Mouse (Mus musculus): ENCODE results near the gene Trim44. TPM values are rescaled to one million over a fixed set of nuclear protein-coding genes. Genes with fewer than 3 reads are reported as not detected.

Gene Trim44
- polyA plus RNA-seq, 1 experiment = 108 TPM

DNA sequence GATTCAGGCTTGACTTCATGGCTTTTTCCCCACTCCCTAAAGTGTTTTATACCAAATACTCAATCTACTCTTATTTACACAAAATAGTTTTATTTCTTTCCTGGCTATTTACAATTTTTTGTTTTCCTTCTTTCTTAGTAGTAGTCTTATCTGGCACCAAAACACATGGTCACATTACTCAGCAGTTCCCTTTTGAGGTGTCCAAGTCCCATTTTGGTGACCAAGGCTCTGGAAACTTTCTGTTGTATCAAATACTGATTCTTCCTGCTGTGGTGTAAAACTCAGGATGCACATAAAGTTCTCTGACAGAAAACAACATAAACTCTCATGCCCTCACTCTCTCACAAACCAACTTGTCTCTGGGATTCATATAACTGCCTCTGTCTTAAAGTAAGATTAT lies 83.3 kb downstream of the Trim44 start:
- Histone ChIP-seq H3K27ac (ENCODE audit: insufficient read depth, low read depth, low read length) (no peak overlapping the region), H3K4me3 (ENCODE audit: insufficient read depth, low read depth, low read length) (no peak overlapping the region), H3K4me1 (ENCODE audit: control insufficient read depth, insufficient read depth, low read length) (peaks cover 2% of the 10 kb centered on the region; the same call in 1 of the 2 replicates)
- TF ChIP-seq CTCF (IDR thresholded peaks at IDR 0.05; ENCODE audit: insufficient read depth, low read depth, low read length) (no peak), POLR2A (IDR thresholded peaks at IDR 0.05; ENCODE audit: insufficient read depth, low read depth, low read length) (no peak)

DNA sequence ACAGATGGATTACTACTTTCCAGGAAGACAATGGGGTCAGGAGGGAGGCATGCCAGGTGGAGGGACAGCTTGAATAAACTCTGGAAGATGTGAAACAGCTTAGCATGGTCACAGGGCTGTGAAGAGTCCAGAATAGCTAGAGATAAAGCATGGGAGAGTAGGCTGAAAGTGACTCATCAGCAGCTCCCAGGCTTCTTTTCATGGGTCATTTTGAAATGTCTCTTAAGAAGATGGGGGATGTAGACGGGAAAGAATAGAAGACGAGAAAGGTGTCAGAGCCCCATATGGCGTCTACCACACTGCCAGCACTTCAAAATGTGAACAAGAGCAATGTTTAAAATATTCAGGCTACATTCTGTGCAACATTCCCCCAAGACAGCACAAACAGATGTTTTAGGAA lies 91.1 kb downstream of the Trim44 start:
- Histone ChIP-seq H3K4me1 (ENCODE audit: control insufficient read depth, insufficient read depth, low read length) (peaks cover 2% of the 10 kb centered on the region; the same call in 1 of the 2 replicates), H3K27ac (ENCODE audit: insufficient read depth, low read depth, low read length) (peak overlapping the region; percentile 40; the same call in 1 of the 2 replicates), H3K4me3 (ENCODE audit: insufficient read depth, low read depth, low read length) (no peak overlapping the region)
- TF ChIP-seq CTCF (IDR thresholded peaks at IDR 0.05; ENCODE audit: insufficient read depth, low read depth, low read length) (no peak), POLR2A (IDR thresholded peaks at IDR 0.05; ENCODE audit: insufficient read depth, low read depth, low read length) (no peak)
- 33% methylated on average over 3 of the region's 3 CpGs for WGBS

DNA sequence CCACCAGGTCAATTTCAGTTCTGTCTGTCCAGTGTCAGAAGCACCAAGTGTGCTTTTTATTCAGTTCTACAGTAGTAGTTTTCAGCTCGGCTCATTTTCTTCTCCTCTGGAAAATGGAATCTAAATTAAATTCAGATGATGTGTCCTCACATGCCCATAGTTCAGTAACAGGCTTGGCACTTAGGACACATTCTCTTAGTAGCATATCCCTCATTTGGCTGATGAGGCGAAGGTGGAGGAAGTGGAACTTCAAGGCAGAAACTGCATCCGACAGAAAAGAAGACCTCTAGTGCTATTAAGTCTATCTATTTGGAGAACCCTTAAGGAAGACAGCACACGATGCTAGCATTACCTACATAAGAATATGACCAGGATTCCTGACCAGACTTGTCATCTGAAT lies 92.5 kb downstream of the Trim44 start:
- 84% methylated on average over 4 of the region's 4 CpGs for WGBS
- Histone ChIP-seq H3K27ac (ENCODE audit: insufficient read depth, low read depth, low read length) (no peak overlapping the region), H3K4me3 (ENCODE audit: insufficient read depth, low read depth, low read length) (no peak overlapping the region), H3K4me1 (ENCODE audit: control insufficient read depth, insufficient read depth, low read length) (no peaks in the 10 kb centered on the region)
- TF ChIP-seq CTCF (IDR thresholded peaks at IDR 0.05; ENCODE audit: insufficient read depth, low read depth, low read length) (no peak), POLR2A (IDR thresholded peaks at IDR 0.05; ENCODE audit: insufficient read depth, low read depth, low read length) (no peak)

DNA sequence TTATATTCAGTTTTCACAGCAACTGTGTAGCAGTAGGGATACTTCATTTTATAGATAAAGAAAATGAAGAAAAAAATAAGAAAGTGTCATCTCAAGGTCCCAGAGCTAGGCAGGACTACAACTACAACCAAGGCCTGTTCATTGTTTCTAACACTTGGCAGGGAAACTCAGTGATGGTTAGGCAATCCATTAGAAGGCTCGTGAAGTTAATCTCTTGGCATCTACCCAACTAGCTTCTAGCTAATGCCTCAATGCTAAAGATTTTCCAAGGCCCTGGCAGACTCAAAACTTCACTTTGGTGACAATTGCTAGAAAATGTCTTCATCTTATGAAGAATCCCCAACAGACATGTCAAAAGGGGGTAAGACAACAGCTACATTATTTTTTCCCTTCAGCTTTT lies 93.0 kb downstream of the Trim44 start:
- WGBS = 34% methylated on average over 1 of the region's 1 CpGs
- no peak for TF ChIP-seq POLR2A (IDR thresholded peaks at IDR 0.05; ENCODE audit: insufficient read depth, low read depth, low read length)
- TF ChIP-seq CTCF (IDR thresholded peaks at IDR 0.05; ENCODE audit: insufficient read depth, low read depth, low read length) = no peak
- Histone ChIP-seq H3K4me1 (ENCODE audit: control insufficient read depth, insufficient read depth, low read length) (no peaks in the 10 kb centered on the region), H3K27ac (ENCODE audit: insufficient read depth, low read depth, low read length) (no peak overlapping the region), H3K4me3 (ENCODE audit: insufficient read depth, low read depth, low read length) (no peak overlapping the region)

DNA sequence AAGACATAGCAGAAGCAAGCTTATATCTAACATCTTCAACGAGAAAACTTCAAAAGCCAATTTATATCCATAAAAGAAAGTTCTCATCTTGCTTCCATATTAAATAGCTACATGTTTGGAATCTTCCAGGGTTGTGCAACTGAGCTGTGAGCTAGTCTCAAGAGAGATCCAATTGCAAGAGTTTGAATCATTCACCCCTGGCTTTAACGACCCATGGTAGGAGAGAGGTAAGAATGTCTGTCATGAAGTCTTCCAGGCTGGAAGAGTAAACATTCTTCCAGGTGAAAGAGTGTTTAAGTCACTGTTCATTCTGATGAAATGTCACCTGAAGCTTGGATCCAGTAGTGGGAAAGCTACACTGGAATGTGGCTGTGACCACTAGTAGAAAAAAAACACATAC lies 93.6 kb downstream of the Trim44 start:
- WGBS = 90% methylated on average over 2 of the region's 2 CpGs
- no peaks in the 10 kb centered on the region for H3K4me1 ChIP-seq (ENCODE audit: control insufficient read depth, insufficient read depth, low read length)
- TF ChIP-seq POLR2A (IDR thresholded peaks at IDR 0.05; ENCODE audit: insufficient read depth, low read depth, low read length) (no peak), CTCF (IDR thresholded peaks at IDR 0.05; ENCODE audit: insufficient read depth, low read depth, low read length) (no peak)
- no peak overlapping the region for H3K4me3 ChIP-seq (ENCODE audit: insufficient read depth, low read depth, low read length)
- no peak overlapping the region for H3K27ac ChIP-seq (ENCODE audit: insufficient read depth, low read depth, low read length)

DNA sequence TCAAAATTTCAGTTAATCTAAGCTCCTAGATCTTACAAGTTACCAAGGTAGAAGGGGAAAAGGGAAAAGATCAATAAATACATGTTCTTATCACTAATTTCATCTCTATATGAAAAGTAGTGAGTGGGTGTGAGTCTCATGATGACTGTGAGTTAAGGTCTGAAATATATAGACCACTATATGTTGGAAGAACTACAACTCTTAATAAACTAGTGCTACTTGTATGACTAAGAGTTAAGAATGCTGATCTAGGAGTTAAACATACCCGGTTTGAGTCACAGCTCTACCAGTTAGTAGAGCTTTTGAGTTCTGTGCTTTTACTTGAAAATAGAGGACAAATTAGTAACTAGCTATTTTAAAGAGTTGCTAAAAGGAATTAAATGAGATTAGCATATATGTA lies 94.7 kb downstream of the Trim44 start:
- no peak overlapping the region for H3K4me3 ChIP-seq (ENCODE audit: insufficient read depth, low read depth, low read length)
- no peak overlapping the region for H3K27ac ChIP-seq (ENCODE audit: insufficient read depth, low read depth, low read length)
- TF ChIP-seq POLR2A (IDR thresholded peaks at IDR 0.05; ENCODE audit: insufficient read depth, low read depth, low read length) (no peak), CTCF (IDR thresholded peaks at IDR 0.05; ENCODE audit: insufficient read depth, low read depth, low read length) (no peak)
- 69% methylated on average over 1 of the region's 1 CpGs for WGBS
- no peaks in the 10 kb centered on the region for H3K4me1 ChIP-seq (ENCODE audit: control insufficient read depth, insufficient read depth, low read length)

DNA sequence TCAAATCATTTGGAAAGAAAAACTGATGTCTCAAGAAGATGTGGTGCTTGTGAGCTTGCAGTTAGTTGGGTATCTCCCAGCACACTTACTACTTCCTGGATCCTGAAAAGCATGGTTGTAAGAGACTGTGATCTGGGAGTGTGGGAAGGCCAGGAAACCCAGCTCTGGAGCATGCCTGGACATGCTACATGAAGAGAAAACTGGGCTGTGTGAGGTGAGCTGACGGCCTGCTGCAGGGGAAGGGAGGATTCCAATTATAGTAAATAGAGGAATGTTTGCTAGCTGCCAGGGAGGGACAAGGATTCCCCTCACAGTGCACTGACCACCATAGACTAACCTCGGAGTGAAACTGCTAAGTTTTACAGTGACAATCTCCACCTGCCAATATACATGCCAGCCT lies 104.4 kb downstream of the Trim44 start:
- Histone ChIP-seq H3K27ac (ENCODE audit: insufficient read depth, low read depth, low read length) (no peak overlapping the region), H3K4me1 (ENCODE audit: control insufficient read depth, insufficient read depth, low read length) (peaks cover 3% of the 10 kb centered on the region; the same call in 1 of the 2 replicates)
- WGBS = 77% methylated on average over 2 of the region's 2 CpGs

DNA sequence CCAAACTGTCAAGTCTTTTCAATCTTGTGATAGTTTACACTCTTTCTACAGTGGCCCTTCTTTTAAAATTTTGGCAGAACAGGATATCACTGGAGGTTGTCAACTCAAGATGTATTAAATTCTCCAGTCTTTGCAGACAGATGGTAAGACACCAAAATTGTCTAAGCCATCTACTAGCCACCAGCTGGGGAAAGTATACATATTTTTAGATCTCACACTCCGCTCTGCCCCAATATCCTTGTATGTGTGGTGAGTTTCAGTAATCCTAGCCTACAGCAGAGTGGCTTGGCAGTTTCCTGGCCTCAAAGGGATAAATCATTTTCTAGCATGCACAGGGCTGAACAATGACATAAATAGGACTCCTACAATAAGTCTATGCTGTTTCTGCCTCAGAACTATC lies 105.1 kb downstream of the Trim44 start:
- no peak overlapping the region for H3K4me3 ChIP-seq (ENCODE audit: insufficient read depth, low read depth, low read length)
- peaks cover 3% of the 10 kb centered on the region; the same call in 1 of the 2 replicates for H3K4me1 ChIP-seq (ENCODE audit: control insufficient read depth, insufficient read depth, low read length)
- WGBS = 92% methylated on average over 1 of the region's 1 CpGs
- TF ChIP-seq POLR2A (IDR thresholded peaks at IDR 0.05; ENCODE audit: insufficient read depth, low read depth, low read length) (no peak), CTCF (IDR thresholded peaks at IDR 0.05; ENCODE audit: insufficient read depth, low read depth, low read length) (no peak)
- H3K27ac ChIP-seq (ENCODE audit: insufficient read depth, low read depth, low read length) = no peak overlapping the region

More for the DNA sequence above, 104.4 kb downstream of the Trim44 start:
- H3K4me3 ChIP-seq (ENCODE audit: insufficient read depth, low read depth, low read length) = no peak overlapping the region
- TF ChIP-seq POLR2A (IDR thresholded peaks at IDR 0.05; ENCODE audit: insufficient read depth, low read depth, low read length) (no peak), CTCF (IDR thresholded peaks at IDR 0.05; ENCODE audit: insufficient read depth, low read depth, low read length) (no peak)

DNA sequence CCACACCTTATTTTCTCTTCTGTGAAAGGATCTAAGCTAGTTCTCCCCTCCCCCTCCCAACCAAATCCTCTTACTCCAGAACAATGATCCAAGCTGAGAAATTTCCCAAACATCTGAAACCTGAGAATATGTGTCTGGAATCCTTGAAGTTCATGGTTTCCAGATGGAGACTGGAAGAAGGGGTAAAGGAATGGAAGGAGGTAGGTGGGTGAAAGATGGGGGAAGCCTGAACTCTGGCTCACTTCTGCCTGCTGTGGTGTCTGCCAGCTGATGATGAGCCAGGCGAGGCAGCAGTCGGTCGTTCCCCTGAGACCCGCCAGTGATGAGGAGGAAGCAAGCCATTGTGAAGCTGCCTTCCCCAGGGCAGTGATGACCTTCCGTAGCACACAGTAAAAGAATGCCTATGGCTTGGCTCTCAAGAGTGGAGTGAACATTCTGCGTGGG lies 112.8 kb downstream of the Trim44 start:
- TF ChIP-seq POLR2A (IDR thresholded peaks at IDR 0.05; ENCODE audit: insufficient read depth, low read depth, low read length) = no peak
- peaks cover 4% of the 10 kb centered on the region for H3K4me1 ChIP-seq (ENCODE audit: control insufficient read depth, insufficient read depth, low read length)
- 43% methylated on average over 6 of the region's 6 CpGs for WGBS
- no peak overlapping the region for H3K4me3 ChIP-seq (ENCODE audit: insufficient read depth, low read depth, low read length)
- no peak overlapping the region for H3K27ac ChIP-seq (ENCODE audit: insufficient read depth, low read depth, low read length)

DNA sequence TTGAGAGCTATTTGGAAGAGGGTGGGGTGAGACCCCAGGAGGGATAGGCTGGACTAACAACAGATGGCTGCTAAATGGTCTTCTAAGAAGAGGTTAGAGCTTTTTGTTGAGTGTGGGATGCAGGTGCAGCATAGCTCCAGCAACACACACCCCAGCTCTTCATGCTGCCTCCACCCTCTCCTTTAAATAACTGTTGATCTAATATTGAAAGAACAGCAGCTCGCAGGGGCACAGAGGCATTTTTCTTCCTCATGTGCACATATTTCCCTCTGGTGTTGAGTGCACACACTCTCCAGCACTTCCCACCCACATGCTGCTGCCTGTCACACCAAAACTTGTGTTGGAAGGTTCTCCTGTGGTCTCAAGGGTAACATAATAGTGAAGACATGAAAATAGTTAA lies 114.4 kb downstream of the Trim44 start:
- H3K27ac ChIP-seq (ENCODE audit: insufficient read depth, low read depth, low read length) = peak overlapping the region; percentile 75
- TF ChIP-seq POLR2A (IDR thresholded peaks at IDR 0.05; ENCODE audit: insufficient read depth, low read depth, low read length) (no peak), CTCF (IDR thresholded peaks at IDR 0.05; ENCODE audit: insufficient read depth, low read depth, low read length) (no peak)
- H3K4me1 ChIP-seq (ENCODE audit: control insufficient read depth, insufficient read depth, low read length) = peaks cover 4% of the 10 kb centered on the region
- H3K4me3 ChIP-seq (ENCODE audit: insufficient read depth, low read depth, low read length) = no peak overlapping the region
- 24% methylated on average over 1 of the region's 1 CpGs for WGBS
